Mouse (Mus musculus): ENCODE data around the gene Pcnx. TPM values are rescaled to one million over a fixed set of nuclear protein-coding genes. Genes with fewer than 3 reads are reported as not detected.

The Pcnx gene
- polyA plus RNA-seq, 2 experiments = 0.71 to 2.4 TPM

DNA sequence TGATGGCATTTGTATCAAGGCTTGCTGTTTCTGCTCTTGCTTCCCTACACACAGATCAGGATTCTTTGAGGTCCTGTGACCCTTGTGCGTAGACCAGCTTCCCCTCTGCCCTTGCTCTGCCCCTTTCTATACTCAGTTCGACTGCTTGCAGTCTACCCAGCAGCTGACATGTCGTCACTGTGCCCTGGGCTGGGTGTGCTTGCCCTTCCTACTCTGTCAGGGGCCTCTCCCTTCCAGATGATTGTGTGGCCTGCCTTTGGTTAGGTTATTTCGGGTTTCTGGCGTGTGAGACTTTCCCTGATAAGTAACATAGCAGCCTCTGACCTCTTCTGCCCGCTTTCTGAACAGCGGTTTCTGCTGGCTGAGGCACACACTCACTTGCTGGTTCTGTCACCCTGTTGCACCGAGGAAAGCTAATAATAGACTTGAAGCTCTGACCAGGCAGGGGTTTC is 2.6 kb downstream of the Pcnx start:
- no peak overlapping the region for H3K9ac ChIP-seq (replicated peaks)
- 0 out of 2 replicates have a peak, but pooled peaks have one; percentile 44 for ATAC-seq (ENCODE audit: insufficient read depth)
- no peak for DNase-seq (ENCODE audit: low read depth in 3 of 3, low spot score in 3 of 3)

DNA sequence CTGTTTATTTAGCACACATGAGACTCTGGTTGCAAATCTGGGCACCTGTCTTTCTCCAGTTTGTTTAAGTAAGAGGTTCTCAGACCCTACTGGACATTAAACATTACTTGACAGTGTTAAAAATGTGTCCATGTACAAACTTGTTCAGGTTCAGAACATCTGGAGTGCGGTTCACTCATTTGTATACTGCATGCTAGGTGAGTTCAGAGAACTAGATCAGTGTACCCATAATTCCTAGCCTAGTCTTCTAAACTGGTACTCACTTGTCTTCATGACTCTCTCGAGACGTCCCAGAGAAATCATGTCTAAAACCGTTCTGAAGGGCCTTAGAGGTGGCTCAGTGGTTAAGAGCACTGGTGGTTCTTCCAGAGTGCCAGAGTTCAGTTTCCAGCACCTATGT is 4.1 kb downstream of the Pcnx start:
- TF ChIP-seq EP300 (IDR thresholded peaks at IDR 0.05; ENCODE audit: low read depth) (no peak), CTCF (IDR thresholded peaks at IDR 0.05; ENCODE audit: low read depth) (no peak)
- no peak overlapping the region for H3K4me3 ChIP-seq (ENCODE audit: insufficient read depth in 1 of 2, low read depth in 2 of 2, low read length in 2 of 2)
- 67% methylated on average over 4 of the region's 4 CpGs for WGBS (ENCODE audit: insufficient replicate concordance)

More for the DNA sequence above, 2.6 kb downstream of the Pcnx start:
- Histone ChIP-seq H3K4me2 (ENCODE audit: low read depth) (no peak overlapping the region), H3K27me3 (ENCODE audit: control insufficient read depth, insufficient read depth, low read length) (peaks cover 33% of the 10 kb centered on the region), H3K4me3 (ENCODE audit: insufficient read depth in 1 of 2, low read depth in 2 of 2, low read length in 2 of 2) (no peak overlapping the region), H3K27ac (no peak overlapping the region), H3K36me3 (replicated peaks; ENCODE audit: control insufficient read depth, insufficient read depth, low read depth) (no peaks in the 10 kb centered on the region), H3K9me3 (ENCODE audit: control insufficient read depth, low read length) (no peaks in the 10 kb centered on the region), H3K4me1 (replicated peaks; ENCODE audit: control insufficient read depth in 2 of 2, insufficient read depth in 2 of 2, low read length in 1 of 2) (peaks cover 0 to 12% of the 10 kb centered on the region in 2 experiments; a peak in 2 of 4 replicates)
- WGBS (ENCODE audit: insufficient replicate concordance) = 9% methylated on average over 8 of the region's 8 CpGs
- TF ChIP-seq CTCF (IDR thresholded peaks at IDR 0.05; ENCODE audit: low read depth) = no peak
- TF ChIP-seq EP300 (IDR thresholded peaks at IDR 0.05; ENCODE audit: low read depth) = no peak

DNA sequence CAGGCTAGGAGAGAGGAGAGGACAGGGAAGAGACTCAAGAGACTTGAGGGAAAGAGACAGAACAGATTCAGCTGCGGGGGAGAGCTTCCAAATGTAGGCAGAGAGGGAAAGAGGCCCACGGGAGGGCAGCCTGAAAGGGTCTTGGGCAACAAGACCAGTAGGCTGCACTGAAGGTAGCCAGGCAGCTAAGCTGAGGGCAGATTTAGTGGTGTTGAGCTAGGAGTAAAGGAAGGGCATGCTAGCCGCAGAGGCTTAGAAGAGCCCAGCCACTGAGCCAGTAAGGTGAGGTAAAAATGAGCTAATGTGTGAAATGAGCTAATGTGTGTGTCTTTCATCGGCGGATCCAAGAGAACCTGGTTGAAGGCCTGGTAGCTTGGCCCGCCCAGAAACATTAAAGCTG is 5.4 kb downstream of the Pcnx start:
- no peaks in the 10 kb centered on the region for H3K9me3 ChIP-seq (ENCODE audit: control insufficient read depth, low read length)
- no peak overlapping the region for H3K4me2 ChIP-seq (ENCODE audit: low read depth)
- no peak for ATAC-seq (ENCODE audit: insufficient read depth)
- no peak for TF ChIP-seq CTCF (IDR thresholded peaks at IDR 0.05; ENCODE audit: low read depth)
- no peak for TF ChIP-seq EP300 (IDR thresholded peaks at IDR 0.05; ENCODE audit: low read depth)
- no peak overlapping the region for H3K27ac ChIP-seq
- no peak for DNase-seq (ENCODE audit: low read depth in 3 of 3, low spot score in 3 of 3)
- H3K9ac ChIP-seq (replicated peaks) = no peak overlapping the region
- no peaks in the 10 kb centered on the region for H3K36me3 ChIP-seq (replicated peaks; ENCODE audit: control insufficient read depth, insufficient read depth, low read depth)
- WGBS (ENCODE audit: insufficient replicate concordance) = 67% methylated on average over 6 of the region's 6 CpGs
- no peak overlapping the region for H3K4me3 ChIP-seq (ENCODE audit: insufficient read depth in 1 of 2, low read depth in 2 of 2, low read length in 2 of 2)
- H3K4me1 ChIP-seq (replicated peaks; ENCODE audit: control insufficient read depth in 2 of 2, insufficient read depth in 2 of 2, low read length in 1 of 2) = peaks cover 0 to 12% of the 10 kb centered on the region in 2 experiments; a peak in 2 of 4 replicates
- peaks cover 23% of the 10 kb centered on the region for H3K27me3 ChIP-seq (ENCODE audit: control insufficient read depth, insufficient read depth, low read length)

More for the DNA sequence above, 4.1 kb downstream of the Pcnx start:
- H3K27me3 ChIP-seq (ENCODE audit: control insufficient read depth, insufficient read depth, low read length) = peaks cover 28% of the 10 kb centered on the region
- H3K9me3 ChIP-seq (ENCODE audit: control insufficient read depth, low read length) = no peaks in the 10 kb centered on the region
- H3K9ac ChIP-seq (replicated peaks) = no peak overlapping the region
- no peak overlapping the region for H3K27ac ChIP-seq
- no peak for ATAC-seq (ENCODE audit: insufficient read depth)
- DNase-seq (ENCODE audit: low read depth in 3 of 3, low spot score in 3 of 3) = no peak
- peaks cover 0 to 12% of the 10 kb centered on the region in 2 experiments; a peak in 2 of 4 replicates for H3K4me1 ChIP-seq (replicated peaks; ENCODE audit: control insufficient read depth in 2 of 2, insufficient read depth in 2 of 2, low read length in 1 of 2)
- no peaks in the 10 kb centered on the region for H3K36me3 ChIP-seq (replicated peaks; ENCODE audit: control insufficient read depth, insufficient read depth, low read depth)
- H3K4me2 ChIP-seq (ENCODE audit: low read depth) = no peak overlapping the region

DNA sequence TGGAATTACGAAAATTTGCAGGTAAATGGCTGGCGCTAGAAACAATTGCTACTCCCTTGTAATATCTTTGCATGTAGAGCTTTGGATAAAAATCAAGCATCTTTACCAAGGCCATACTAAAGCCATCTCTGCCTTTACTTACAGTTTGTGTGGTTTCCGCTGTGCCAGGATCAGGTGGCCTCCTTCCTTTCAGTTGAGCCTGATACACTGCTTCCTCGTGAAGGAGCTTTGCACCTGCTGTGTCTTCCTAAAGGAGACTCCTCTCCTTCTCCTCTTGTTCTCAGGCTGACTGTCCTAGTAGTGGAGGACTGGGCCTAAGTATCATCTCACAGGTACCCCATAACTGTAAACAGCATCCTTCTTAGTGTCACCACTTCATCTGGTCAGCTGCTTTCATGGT is 7.5 kb downstream of the Pcnx start:
- Histone ChIP-seq H3K4me1 (replicated peaks; ENCODE audit: control insufficient read depth in 2 of 2, insufficient read depth in 2 of 2, low read length in 1 of 2) (peaks cover 0 to 6% of the 10 kb centered on the region in 2 experiments; a peak in 1 of 4 replicates), H3K4me3 (ENCODE audit: insufficient read depth in 1 of 2, low read depth in 2 of 2, low read length in 2 of 2) (no peak overlapping the region), H3K27ac (no peak overlapping the region), H3K9ac (replicated peaks) (no peak overlapping the region), H3K9me3 (ENCODE audit: control insufficient read depth, low read length) (no peaks in the 10 kb centered on the region), H3K4me2 (ENCODE audit: low read depth) (no peak overlapping the region), H3K36me3 (replicated peaks; ENCODE audit: control insufficient read depth, insufficient read depth, low read depth) (no peaks in the 10 kb centered on the region), H3K27me3 (ENCODE audit: control insufficient read depth, insufficient read depth, low read length) (peaks cover 1% of the 10 kb centered on the region; the same call in 1 of the 2 replicates)
- DNase-seq (ENCODE audit: low read depth in 3 of 3, low spot score in 3 of 3) (no peak), ATAC-seq (ENCODE audit: insufficient read depth) (no peak)
- WGBS (ENCODE audit: insufficient replicate concordance) = 60% methylated on average over 4 of the region's 4 CpGs
- TF ChIP-seq EP300 (IDR thresholded peaks at IDR 0.05; ENCODE audit: low read depth) (no peak), CTCF (IDR thresholded peaks at IDR 0.05; ENCODE audit: low read depth) (no peak)

DNA sequence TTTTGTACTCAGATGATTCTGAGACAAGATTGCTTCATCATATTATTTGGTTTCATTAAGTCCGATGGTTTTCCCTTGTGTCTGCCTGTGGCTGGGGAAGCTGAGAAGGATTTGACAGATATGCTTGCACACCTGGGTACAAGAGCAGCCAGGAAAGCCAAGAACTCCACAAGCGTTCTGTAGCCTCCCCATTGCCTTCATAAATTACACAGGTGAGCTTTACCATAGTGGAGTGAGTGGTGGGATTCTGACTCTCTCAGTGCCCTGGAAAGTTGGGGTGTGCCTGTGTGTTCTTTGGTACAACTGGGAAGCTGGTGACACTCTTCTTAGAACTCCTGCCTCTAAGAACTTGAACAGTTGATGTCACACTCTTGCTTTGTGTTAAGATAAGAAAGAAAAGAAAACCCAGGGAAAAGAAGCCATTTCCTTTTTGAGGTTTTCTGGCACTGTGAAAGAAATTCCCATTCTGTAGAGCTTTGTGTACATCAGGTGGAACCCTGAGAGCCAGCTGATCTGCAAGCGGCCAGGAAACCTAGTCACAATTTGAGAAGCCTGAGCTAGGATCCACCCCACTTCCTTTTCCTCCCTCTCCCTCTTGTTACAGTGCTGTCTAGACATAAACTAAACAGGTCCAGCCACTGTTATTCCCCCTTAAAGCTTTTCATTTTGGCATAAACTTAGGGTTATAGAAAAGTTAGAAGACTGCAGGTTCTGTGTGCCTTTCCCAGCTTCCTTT is 9.6 kb downstream of the Pcnx start:
- Histone ChIP-seq H3K4me3 (ENCODE audit: insufficient read depth in 1 of 2, low read depth in 2 of 2, low read length in 2 of 2) (no peak overlapping the region), H3K4me2 (ENCODE audit: low read depth) (no peak overlapping the region), H3K9me3 (ENCODE audit: control insufficient read depth, low read length) (no peaks in the 10 kb centered on the region), H3K9ac (replicated peaks) (no peak overlapping the region), H3K27ac (no peak overlapping the region), H3K27me3 (ENCODE audit: control insufficient read depth, insufficient read depth, low read length) (no peaks in the 10 kb centered on the region), H3K4me1 (replicated peaks; ENCODE audit: control insufficient read depth in 2 of 2, insufficient read depth in 2 of 2, low read length in 1 of 2) (no peaks in the 10 kb centered on the region; a peak in 1 of 4 replicates), H3K36me3 (replicated peaks; ENCODE audit: control insufficient read depth, insufficient read depth, low read depth) (no peaks in the 10 kb centered on the region)
- no peak for DNase-seq (ENCODE audit: low read depth in 3 of 3, low spot score in 3 of 3)
- TF ChIP-seq CTCF (IDR thresholded peaks at IDR 0.05; ENCODE audit: low read depth) (no peak), EP300 (IDR thresholded peaks at IDR 0.05; ENCODE audit: low read depth) (no peak)
- WGBS (ENCODE audit: insufficient replicate concordance) = 45% methylated on average over 3 of the region's 3 CpGs
- no peak for ATAC-seq (ENCODE audit: insufficient read depth)
